Mouse (Mus musculus) erythroid progenitor cell, adult 5-6 weeks (primary cell): ENCODE measurements around the gene Arfgap2. TPM values are rescaled to one million over a fixed set of nuclear protein-coding genes. Genes with fewer than 3 reads are reported as not detected.

ENCODE experiments used
- ATAC-seq: replicated peaks from 2 replicates; pipeline ENCODE4 v1.8.0; 2016; ENCODE audit warnings: moderate number of reproducible peaks, mild to moderate bottlenecking, moderate TSS enrichment, inconsistent platforms; ENCODE audit not compliant: poor library complexity, low FRiP score, severe bottlenecking
- total RNA-seq, 2 experiments: library from RNA; stranded (forward) in 1 of 2; stranded (reverse) in 1 of 2; fragments of 150-400 nt in 1 of 2; fragments of 186-747, 209-891 nt in 1 of 2; gene quantifications; 2 replicates each; pipeline versions ENCODE4 v1.2.3 to v1.2.4; 2015 to 2017; ENCODE audit warnings: low replicate concordance in 2 of 2

Gene Arfgap2
- total RNA-seq, 2 experiments from 2014 or later = 19.1 to 27.2 TPM

DNA sequence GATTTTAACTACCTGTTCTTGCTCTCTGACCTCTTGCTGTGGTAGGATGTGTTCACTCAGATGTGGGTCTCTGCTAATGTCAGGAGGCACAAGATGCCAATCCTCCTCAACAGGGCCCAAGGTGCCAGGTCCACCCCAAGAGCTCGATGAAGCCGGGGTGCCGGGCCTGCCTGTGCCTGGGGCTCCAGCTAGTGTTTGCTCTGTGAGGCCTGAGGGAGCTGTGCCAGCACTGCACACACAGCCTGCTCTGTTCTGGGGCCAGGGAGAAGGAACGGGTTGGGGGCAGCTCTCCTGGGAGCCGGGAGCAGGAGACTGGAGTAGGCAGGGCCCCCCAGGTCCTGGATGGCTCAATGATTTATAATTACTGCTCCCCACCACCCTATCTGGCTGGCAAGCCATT lies 6.7 kb upstream of the Arfgap2 start:
- ATAC-seq = no peak

DNA sequence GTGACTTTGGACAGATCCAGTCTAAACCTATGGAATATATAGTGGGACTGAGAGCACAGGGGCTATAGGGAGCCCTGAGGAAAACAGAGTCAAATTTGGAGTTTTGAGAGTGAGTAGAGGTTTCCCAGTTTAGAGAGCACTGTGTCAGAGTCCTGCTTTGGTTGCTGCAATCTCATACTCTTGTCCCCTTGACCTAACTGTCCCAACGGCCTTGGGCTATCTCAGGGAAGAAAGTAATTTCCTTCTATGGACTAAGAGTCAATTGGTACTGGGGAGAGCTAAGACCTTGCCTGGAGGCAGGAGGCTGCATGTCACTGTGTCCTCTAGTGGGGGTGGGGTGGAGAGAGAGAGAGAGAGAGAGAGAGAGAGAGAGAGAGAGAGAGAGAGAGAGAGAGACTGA lies 5.9 kb upstream of the Arfgap2 start:
- ATAC-seq = no peak

DNA sequence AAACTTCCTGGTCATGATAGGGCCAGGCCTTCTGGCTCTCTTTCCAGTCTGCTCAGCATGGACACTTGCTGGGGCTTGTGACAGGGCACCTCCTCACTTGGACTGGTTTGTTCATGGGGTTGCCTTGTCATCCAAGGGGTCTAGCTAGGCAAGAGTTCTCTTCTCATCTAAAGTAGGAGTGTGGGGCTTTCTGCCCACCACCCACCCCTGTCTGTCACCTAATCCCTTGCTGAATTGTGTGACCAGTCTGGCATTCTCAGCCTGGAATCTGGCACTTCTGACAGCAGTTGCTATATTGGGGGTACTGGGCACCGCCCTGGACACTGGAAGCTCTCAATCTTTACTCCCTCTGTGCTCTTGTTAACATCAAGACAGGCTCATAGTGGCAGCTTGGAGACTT lies 5.3 kb upstream of the Arfgap2 start:
- no peak for ATAC-seq

DNA sequence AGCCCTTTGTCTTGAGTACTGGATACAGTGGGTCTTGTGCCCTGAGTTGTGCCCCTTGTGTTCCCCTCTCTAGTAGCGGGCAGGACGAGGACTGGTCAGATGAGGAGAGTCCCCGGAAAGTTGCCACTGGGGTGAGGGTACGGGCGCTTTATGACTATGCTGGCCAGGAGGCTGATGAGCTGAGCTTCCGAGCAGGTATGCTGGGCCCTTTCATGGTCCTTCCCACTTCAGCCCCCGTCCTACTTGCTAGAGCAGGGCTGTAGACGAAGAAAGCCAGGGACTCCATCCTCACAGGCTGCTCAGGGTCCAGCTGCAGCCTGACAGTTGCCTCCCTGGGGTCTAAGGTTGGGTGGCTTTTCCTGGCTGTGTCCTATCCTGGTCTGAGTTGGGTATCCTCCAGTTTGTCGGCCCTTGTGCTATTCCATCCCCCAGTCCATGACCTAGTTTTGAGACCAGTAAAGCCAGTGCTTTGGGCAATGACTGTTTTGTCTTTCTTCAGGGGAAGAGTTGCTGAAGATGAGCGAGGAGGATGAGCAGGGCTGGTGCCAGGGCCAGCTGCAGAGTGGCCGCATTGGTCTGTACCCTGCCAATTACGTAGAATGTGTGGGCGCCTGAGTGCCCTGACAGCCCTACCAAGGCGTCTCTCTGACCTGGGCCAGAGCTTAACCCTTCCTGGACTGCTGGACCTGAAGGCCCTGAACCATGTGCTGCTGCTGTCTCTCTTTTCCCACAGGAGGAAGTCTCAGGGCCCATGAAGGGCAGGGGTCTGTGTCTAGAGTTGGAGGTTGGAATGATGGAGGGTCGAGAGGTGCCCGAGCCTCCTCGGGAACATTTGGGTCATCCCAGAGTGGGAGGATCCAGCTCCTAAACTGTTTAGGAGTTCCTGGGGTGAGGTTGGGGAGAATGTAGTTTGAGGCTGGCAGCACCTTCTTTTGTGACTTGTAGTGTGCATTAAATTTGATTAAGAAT lies 798 bp upstream of the Arfgap2 start:
- ATAC-seq = no peak

DNA sequence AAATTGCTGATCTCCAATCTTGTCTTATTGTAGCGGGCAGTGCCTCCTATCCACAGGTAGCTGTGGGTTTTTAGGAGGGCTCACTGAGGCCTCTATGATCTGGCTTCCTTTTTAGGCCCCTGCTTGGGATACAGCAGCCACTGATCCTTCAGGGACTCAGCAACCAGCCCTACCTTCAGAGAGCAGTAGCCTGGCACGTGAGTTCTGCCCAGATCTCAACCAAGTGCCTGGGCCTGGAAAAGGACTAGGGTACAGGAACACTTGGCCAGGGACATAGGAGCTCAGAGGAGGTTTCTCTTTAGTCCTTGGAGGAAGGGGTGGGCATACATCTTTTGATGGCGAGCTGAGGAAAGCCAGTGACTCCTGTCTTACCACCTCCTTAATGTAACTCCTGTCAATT lies 3.3 kb downstream of the Arfgap2 start:
- no peak for ATAC-seq

DNA sequence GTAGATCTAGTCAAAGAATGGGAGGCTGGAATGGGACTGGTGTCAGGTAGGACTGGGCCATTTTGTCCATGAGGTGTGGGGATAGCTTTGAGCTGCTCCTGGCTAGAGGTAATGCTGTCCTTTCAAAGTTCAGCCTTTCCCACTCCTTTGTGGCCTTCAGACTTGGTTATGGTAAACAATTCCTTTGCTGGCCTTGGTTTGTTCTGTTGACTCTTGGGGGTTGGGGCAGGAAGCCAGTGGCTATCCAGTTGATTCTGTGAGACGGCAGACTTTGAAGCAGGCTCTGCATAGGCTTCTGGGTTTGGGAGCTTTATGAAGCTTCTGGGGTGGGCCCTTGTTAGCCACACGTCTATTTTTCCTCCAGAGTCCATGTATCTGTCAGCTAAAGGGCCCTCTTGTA lies 3.9 kb downstream of the Arfgap2 start:
- ATAC-seq = no peak

DNA sequence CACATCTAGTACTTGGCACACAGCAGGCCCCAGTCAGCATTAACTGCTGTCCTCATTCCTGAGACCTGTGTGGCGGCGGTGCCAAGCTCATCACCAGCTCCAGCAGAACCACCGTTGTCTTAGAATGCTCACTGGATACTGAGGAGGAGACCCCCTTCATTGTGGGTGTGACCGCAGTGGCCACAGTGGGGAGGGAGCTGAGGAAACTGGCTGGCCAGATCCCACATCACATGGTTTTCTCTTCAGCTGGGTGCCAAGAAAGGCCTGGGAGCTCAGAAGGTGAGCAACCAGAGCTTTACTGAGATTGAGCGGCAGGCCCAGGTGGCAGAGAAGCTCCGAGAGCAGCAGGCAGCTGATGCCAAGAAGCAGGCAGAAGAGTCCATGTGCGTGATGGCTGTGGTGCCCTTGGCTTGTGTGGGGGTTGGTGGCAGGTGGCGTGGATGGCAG lies 4.9 kb downstream of the Arfgap2 start:
- no peak for ATAC-seq

DNA sequence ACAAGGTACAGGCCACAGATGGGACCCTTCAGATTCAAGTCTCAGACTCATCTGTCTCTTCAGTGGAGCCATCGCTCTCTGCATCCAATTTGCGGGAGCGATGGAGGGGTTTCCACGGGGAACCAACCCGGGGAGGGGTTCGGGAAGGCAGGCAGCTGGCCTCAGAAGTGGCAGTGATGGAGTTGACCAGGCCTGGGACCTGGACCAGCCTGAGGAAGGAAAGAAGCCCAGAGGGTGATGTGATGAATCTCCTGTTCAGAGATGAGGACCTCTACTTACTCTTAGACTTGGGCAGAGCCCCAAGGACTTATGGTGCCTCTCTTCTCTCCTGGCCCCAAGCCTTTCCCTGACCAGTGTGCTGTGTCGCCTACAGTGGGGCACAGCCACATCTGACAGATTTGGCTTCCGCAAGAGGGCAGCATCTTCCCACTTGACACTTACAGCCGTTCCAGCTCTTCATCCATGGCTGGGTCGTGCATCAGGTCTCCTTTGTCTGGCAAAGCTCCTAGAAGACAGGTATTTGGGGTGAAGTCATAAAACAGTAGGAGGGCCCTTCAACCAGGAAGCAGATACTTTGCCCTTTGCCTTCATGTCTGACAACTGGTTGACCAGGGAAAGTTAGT lies 14.1 kb downstream of the Arfgap2 start:
- ATAC-seq = no peak

DNA sequence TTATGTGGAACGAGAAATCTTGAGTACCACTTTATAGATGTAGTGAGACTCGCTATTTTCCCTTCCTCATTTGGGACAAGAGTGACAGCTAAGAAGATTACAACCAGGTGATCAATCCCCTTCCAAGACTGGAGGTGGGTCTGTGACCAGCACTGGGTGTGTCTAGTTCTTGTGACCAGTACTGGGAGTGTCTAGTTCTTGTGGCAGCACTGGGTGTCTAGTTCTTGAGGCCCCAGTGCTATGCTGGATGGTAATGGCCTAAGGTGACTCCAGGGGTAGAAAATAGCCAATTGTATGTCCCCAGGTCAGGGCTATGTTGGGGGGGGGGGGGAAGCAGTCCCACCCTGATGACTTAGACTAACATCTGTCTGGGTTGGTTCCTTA lies 14.6 kb downstream of the Arfgap2 start:
- ATAC-seq = no peak

DNA sequence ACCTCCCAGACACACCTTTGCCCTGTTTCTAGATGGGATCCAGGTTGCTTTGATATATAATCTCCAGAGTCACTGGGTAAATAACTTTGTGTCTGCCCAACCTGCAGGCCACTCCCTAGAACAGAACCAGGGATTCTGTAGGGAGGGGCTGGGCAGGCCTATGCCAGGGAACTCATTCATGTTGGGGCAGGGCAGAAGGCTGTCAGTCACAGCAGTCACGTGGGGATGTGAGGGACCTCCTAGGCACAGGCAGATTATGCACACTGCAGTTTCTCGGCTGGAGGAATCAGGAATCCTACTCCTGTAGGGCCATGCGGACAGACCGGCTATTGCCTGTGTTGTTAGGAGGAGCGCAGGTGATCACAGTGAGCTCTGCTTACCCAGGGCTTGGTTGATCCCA lies 16.6 kb downstream of the Arfgap2 start:
- no peak for ATAC-seq

DNA sequence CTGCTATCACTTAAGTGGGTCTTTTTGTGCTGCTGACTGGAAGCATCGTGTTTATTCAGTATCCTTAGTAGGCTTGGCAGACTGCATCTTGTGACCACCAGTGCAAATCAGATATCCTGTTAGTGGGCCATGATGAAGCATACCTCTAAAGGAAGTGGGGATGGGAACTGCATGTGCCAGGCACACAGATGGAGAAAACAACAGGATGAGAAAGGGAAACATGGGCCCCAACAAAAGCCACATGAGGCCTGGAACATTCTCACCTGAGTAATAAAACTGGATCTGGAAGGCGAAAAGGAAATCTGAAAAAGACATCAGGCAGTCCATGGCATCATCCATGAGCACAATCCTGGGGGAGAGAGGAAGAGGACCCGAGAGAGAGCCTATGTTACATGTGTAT lies 19.2 kb downstream of the Arfgap2 start:
- ATAC-seq = no peak

DNA sequence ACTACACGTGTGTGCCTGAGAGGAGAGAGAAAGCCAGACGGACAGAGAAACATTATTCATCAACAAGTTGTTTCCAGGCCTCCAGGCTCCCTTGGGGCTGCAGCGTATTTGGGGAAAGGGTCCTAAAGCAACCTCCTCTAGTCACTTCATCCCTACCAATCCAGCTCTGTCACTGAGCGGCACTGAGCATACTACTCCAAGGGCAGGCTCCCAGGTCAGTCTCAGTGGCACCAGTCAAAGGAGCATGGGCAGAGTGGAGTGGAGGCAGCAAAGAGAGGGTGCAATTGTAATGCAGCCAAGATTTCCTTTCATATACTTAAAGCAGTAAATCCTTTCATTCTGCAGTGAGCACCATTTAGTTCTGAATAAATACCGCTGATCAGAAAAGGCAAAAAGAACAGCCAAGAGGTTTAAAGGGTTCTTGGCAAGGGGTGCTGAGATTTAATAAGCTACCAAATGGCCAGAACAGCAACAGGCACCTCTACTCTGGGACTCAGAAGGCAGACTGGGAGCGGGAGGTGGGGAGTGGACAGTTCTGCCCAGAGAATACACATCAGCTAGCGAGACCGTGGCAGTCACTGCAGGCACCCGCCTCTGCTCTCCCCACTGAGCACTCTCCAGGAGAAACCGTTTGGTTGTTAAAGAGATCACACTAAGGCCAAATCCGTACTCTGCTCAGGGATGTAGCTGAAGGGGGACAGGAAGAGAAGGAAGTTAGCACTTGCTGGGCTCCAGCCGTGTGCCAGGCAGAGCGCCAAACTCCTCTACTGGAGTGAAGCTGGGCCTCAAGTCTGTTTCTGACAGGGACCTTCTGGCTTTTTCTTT lies 19.8 kb downstream of the Arfgap2 start:
- ATAC-seq = no peak

DNA sequence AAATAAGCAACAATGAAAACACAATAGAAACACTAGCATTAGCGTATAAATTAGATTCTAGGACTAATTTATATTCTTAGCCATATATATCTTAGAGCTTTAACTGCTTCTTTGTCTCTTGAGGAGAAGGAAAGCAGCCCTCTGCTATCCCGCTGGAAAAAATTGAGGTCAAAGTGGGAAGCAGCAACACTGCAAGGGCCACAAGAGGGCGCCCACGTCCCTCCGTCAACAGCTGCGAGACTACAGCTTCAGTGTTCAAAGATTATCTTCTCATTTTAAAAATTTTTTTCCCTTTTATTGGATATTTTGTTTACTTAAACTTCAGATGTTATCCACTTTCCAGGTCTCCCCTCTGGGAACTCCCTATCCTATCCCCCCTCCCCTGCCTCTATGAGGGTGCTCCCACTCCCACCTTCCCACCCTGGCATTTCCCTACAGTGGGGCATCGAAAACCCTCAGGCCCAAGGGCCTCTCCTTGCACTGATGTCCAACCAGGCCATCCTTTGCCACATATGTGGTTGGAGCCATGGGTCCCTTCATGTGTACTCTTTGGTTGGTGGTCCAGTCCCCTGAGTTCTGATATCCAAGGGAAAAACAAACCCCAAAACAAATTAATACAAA lies 21.2 kb downstream of the Arfgap2 start:
- peak; percentile 64 for ATAC-seq

DNA sequence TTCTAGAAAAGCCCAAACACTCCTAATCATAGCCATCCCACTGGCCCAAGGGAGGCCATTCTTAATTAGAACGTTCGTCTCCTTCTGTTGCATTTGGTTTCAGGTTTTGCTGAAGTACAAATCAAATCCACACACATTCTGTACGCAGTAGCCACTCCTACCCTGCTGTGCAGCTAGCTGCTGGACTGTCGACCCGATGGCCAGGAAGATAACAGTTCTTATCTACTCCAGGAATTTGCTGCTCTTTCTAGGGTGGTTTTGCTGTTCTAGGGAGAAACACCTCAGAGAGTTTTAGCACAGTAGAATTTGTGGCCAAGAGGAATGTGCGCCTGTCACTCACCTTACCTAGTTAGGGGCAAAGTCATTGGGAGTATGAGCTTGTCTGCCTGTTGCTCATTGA lies 22.8 kb downstream of the Arfgap2 start:
- no peak for ATAC-seq

DNA sequence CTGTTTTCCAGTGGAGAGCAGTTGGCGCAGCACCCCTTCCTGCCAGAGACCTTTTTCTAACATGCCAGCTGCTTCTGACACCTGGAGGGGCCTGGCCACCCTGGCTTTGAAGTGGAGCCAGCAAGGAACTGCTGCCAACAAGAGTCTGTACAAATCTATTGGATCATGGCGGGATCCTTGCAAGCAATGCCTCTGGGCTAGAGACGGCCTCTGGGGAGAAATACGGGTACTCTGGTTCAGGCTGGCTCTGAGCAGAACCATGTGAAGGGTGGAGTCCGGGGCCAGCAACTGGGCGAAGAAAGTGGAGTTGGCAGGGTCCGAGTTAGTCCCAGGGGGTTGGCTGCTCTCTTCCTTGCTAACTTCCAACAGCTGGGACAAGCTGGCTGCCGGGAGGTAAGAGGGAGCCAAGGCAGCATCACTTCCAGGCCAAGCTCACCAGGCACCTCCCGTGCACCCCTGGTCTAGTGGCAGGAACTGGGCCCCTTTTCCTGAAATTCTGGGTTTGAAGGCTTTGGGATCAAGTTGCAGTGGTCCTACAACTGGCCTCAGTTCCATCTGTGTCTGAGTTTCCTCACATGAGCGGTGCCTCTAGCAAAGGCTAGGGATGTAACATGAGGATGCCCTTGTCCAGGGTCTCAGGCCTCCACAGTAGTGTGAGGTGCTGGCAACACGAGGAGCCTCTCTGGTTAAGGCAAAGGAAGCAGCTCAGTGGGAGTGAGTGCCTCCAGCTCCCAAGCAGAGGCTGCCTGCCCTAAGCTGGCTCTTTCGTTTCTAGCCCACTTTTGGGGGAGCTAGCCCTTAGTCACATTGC lies 26.6 kb downstream of the Arfgap2 start:
- no peak for ATAC-seq

DNA sequence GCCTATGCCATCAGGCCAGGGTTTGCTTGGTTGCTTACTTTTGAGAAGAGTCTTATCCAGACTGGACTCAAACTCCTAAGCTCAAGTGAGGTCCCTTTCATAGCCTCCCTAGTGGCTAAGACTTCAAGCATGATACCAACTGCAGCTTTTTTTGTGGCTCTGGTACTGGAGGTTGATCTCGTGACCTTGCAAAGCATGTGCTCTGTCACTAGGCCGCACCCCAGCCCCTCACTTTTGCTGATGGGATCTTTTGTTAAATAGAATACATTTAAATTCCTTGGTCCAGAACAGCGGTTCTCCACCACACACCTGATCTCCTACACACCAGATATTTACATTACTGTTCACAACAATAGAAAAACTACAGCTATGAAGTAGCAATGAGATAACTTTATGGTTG lies 29.5 kb downstream of the Arfgap2 start:
- no peak for ATAC-seq

DNA sequence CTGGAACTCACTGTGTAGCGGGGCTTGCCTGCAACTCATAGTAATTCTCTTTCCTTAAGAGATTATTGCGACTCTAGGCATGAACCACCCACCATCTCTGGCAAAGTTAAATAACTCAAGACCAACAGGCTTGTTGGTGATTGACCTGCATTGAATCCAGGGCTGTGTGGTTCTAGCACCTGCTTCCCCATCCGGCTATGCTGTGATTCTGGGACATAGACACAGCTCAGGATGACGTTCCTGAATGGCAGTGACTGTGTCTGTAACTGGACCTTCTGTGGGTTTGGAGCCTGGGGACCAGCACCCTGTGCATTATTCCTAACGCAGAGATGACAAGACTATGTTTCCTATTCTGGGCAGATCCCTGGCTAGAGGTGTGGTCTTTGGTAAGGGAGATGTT lies 31.1 kb downstream of the Arfgap2 start:
- ATAC-seq = no peak

DNA sequence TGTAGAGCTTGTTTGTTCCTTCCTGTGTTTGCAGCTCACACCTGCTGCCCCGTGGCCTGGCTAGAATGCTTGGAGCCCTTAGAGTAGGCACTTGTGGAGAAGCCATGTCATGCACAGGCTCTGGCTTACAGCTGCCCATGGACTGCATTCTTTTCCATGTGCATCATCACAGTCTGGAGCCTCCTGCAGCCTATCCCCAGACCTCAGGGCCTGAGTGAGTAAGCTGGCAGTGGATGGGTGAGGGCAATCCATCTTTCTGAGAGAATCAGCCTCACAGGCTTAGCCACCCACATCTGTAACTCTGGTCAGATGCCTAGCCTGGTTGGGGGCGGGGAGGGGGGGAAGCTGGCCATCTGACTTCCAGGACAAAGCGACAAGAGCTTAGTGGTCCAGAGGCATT lies 34.4 kb downstream of the Arfgap2 start:
- no peak for ATAC-seq

DNA sequence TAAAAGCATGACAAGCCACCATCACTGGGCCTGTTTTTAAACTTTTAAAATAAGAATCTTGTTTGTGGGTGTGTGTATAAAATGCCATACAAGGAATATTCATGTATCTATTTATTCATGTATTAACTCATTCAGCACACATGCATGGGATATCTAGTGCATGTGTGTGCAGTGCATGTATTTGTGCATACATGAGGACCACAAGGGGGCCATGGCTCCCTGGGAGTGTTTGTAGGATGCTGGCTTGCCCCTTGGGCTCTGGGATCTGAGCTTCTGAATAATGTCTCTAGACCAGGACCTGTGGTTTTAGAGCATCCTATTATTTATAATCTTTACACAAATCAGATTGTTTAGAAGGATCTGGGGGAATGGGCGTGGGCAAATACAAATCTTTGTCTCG lies 36.0 kb downstream of the Arfgap2 start:
- no peak for ATAC-seq
